10 mouse cellular contexts compared by ENCODE assay signal in the genomic region with DNA sequence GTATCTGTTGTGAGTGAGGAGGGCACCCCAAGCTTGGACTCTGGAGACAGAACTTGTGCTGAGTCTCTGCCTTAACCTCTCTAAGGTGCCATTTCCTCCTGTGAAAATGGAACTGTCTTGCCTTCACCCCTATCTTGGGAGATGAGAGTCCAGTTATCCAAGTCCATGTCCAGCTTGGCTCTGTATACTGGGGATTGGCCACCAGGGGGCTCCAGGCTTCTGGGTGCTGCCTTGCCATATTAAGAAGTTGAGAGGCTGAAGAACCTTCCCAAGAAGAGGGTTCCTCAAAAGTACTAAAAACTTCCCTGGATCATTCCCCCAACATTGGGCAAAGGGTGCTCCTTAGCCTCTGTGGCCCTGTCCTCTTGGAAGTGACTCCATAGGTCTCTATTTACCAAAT. TPM values are rescaled to one million over a fixed set of nuclear protein-coding genes. Genes with fewer than 3 reads are reported as not detected.
A peak's percentile ranks its signal among the peaks of the same experiment; 100 is the strongest.
DNase-seq lines count a peak whose midpoint lies in the region; ATAC-seq and TF ChIP-seq lines count a peak whose summit lies in the region.
"Had no signal": no experiment of that assay in that cellular context is flagged by ENCODE, and none has a peak within 500 bp of the region (broad histone marks: within the 10 kb centered on the region; RNA-seq: fewer than 3 reads in every experiment).

No protein-coding gene starts in this region.

- TF ChIP-seq EP300 in heart, postnatal 0 days (IDR thresholded peaks at IDR 0.05; ENCODE audit: low read depth): no peak

- no peak for ATAC-seq in heart, postnatal 0 days (ENCODE audit: insufficient read depth, low read depth)

- H3K9ac ChIP-seq in heart, postnatal 0 days (replicated peaks; ENCODE audit: low read depth, low read length): no peak overlapping the region

- no peaks in the 10 kb centered on the region for H3K4me1 ChIP-seq in heart, postnatal 0 days (ENCODE audit: control insufficient read depth, insufficient read depth)
- H3K4me1 ChIP-seq in heart, embryonic 10.5 days: no peaks in the 10 kb centered on the region

- H3K27ac ChIP-seq in heart, postnatal 0 days (ENCODE audit: low read depth): no peak overlapping the region
- H3K27ac ChIP-seq in heart, embryonic 10.5 days: no peak overlapping the region

- H3K36me3 ChIP-seq in heart, postnatal 0 days (replicated peaks; ENCODE audit: control insufficient read depth, insufficient read depth, low read length): peaks cover 38% of the 10 kb centered on the region
- H3K36me3 ChIP-seq in heart, embryonic 10.5 days: peaks cover 38% of the 10 kb centered on the region

- no peaks in the 10 kb centered on the region for H3K9me3 ChIP-seq in heart, postnatal 0 days (replicated peaks; ENCODE audit: control insufficient read depth, low read length)
- no peaks in the 10 kb centered on the region for H3K9me3 ChIP-seq in heart, embryonic 10.5 days

- no peak overlapping the region for H3K4me2 ChIP-seq in heart, postnatal 0 days (ENCODE audit: low read depth, low read length)

- no peaks in the 10 kb centered on the region for H3K27me3 ChIP-seq in heart, postnatal 0 days (ENCODE audit: control insufficient read depth, insufficient read depth, low read length)
- H3K27me3 ChIP-seq in heart, embryonic 10.5 days (ENCODE audit: insufficient read depth, poor library complexity, severe bottlenecking): no peaks in the 10 kb centered on the region

- TF ChIP-seq CTCF in heart, postnatal 0 days (IDR thresholded peaks at IDR 0.05; ENCODE audit: low read depth): peak; percentile 43

- no peak for DNase-seq in heart, postnatal 0 days (ENCODE audit: low spot score)
- no peak for DNase-seq in heart, embryonic 10.5 days (ENCODE audit: low spot score)
- peak; percentile 53 for DNase-seq in urinary bladder, postnatal 14 days (ENCODE audit: low spot score)
- DNase-seq in urinary bladder, adult 2 months (ENCODE audit: low spot score): no peak
- peak; percentile 47 for DNase-seq in adrenal gland, postnatal 25 days
- DNase-seq in kidney, postnatal 14 days: peak; percentile 34
- DNase-seq in retina, postnatal 1 day: peak; percentile 43
- DNase-seq in MN1 (ENCODE audit: low spot score): no peak

- H3K4me3 ChIP-seq in heart, postnatal 0 days (ENCODE audit: low read depth, low read length): no peak overlapping the region
- H3K4me3 ChIP-seq in heart, embryonic 10.5 days: no peak overlapping the region

RNA-seq across cellular contexts. Expression of gene Ctu1, which starts 6.7 kb away (rescaled TPM):
- total RNA-seq in heart, postnatal 0 days (2014; rRNA removed; ENCODE audit: low replicate concordance): 6.3 and 7.9 TPM in 2 replicates
- polyA plus RNA-seq in heart, postnatal 0 days (2015; fragmentation: Nextera tagmentation; extraction: Ambion mirVana): 3.6 and 3.9 TPM in 2 replicates
- 9.0 and 12.0 TPM in 2 replicates for polyA plus RNA-seq in heart, embryonic 10.5 days (2016; fragmentation: Nextera tagmentation; extraction: Ambion mirVana)
- polyA plus RNA-seq in urinary bladder, adult 2 months (2012; rRNA removed): 9.7 and 10.2 TPM in 2 replicates
- 11.1 and 13.4 TPM in 2 replicates for total RNA-seq in adrenal gland, postnatal 25 days (2021)

RNA-seq across cellular contexts. Expression of gene Klk14, which starts 11.7 kb away (rescaled TPM):
- total RNA-seq in heart, postnatal 0 days (2014; rRNA removed; ENCODE audit: low replicate concordance): not detected in 2 replicates
- not detected in 2 replicates for polyA plus RNA-seq in heart, postnatal 0 days (2015; fragmentation: Nextera tagmentation; extraction: Ambion mirVana)
- not detected in 2 replicates for polyA plus RNA-seq in heart, embryonic 10.5 days (2016; fragmentation: Nextera tagmentation; extraction: Ambion mirVana)
- 0.06 and 0.07 TPM in 2 replicates for polyA plus RNA-seq in urinary bladder, adult 2 months (2012; rRNA removed)
- total RNA-seq in adrenal gland, postnatal 25 days (2021): not detected in 2 replicates
- total RNA-seq: layer of hippocampus, postnatal 14 days had no signal

RNA-seq across cellular contexts. Expression of gene Siglece, which starts 18.6 kb away (rescaled TPM):
- not detected in 2 replicates for total RNA-seq in heart, postnatal 0 days (2014; rRNA removed; ENCODE audit: low replicate concordance)
- 0.41 and 0.56 TPM in 2 replicates for polyA plus RNA-seq in heart, postnatal 0 days (2015; fragmentation: Nextera tagmentation; extraction: Ambion mirVana)
- 0.70 TPM in 1 of 2 replicates, not detected in the other for polyA plus RNA-seq in heart, embryonic 10.5 days (2016; fragmentation: Nextera tagmentation; extraction: Ambion mirVana)
- 1.4 and 2.3 TPM in 2 replicates for polyA plus RNA-seq in urinary bladder, adult 2 months (2012; rRNA removed)
- total RNA-seq in adrenal gland, postnatal 25 days (2021): 1.9 and 2.1 TPM in 2 replicates

RNA-seq across cellular contexts. Expression of gene Klk13, which starts 33.9 kb away (rescaled TPM):
- not detected in 2 replicates for total RNA-seq in heart, postnatal 0 days (2014; rRNA removed; ENCODE audit: low replicate concordance)
- polyA plus RNA-seq in heart, postnatal 0 days (2015; fragmentation: Nextera tagmentation; extraction: Ambion mirVana): not detected in 2 replicates
- 0.67 and 0.78 TPM in 2 replicates for polyA plus RNA-seq in heart, embryonic 10.5 days (2016; fragmentation: Nextera tagmentation; extraction: Ambion mirVana)
- polyA plus RNA-seq in urinary bladder, adult 2 months (2012; rRNA removed): 0.36 and 0.83 TPM in 2 replicates
- total RNA-seq in adrenal gland, postnatal 25 days (2021): not detected in 2 replicates
- total RNA-seq: layer of hippocampus, postnatal 14 days had no signal

RNA-seq across cellular contexts. Expression of gene Ceacam18, which starts 44.0 kb away (rescaled TPM):
- not detected in 2 replicates for total RNA-seq in heart, postnatal 0 days (2014; rRNA removed; ENCODE audit: low replicate concordance)
- not detected in 2 replicates for polyA plus RNA-seq in heart, postnatal 0 days (2015; fragmentation: Nextera tagmentation; extraction: Ambion mirVana)
- polyA plus RNA-seq in heart, embryonic 10.5 days (2016; fragmentation: Nextera tagmentation; extraction: Ambion mirVana): not detected in 2 replicates
- polyA plus RNA-seq in urinary bladder, adult 2 months (2012; rRNA removed): not detected in 2 replicates
- total RNA-seq in adrenal gland, postnatal 25 days (2021): not detected in 2 replicates
- polyA plus RNA-seq: embryonic facial prominence, embryonic 14.5 days had no signal

Comparison
In these comparisons a context has a peak if more than half of its experiments do, and no peak if none do; other contexts are left out.
1. DNase-seq: peak in urinary bladder, postnatal 14 days (single experiment), adrenal gland, postnatal 25 days (single experiment), kidney, postnatal 14 days (single experiment) and retina, postnatal 1 day (single experiment); none in heart, postnatal 0 days (single experiment), heart, embryonic 10.5 days (single experiment), urinary bladder, adult 2 months (single experiment) and MN1 (single experiment).